Mouse (Mus musculus): ENCODE measurements around the gene Rapgef3.

Rapgef3 gene

GRCm38 (mm10) chr15:97773108-97773507 is 5.3 kb upstream of the Rapgef3 start:
- in situ Hi-C loops (cut with MboI, MseI): no loop called here

GRCm38 (mm10) chr15:97770280-97770679 is 2.5 kb upstream of the Rapgef3 start:
- in situ Hi-C loops (cut with MboI, MseI): no loop called here

DNA sequence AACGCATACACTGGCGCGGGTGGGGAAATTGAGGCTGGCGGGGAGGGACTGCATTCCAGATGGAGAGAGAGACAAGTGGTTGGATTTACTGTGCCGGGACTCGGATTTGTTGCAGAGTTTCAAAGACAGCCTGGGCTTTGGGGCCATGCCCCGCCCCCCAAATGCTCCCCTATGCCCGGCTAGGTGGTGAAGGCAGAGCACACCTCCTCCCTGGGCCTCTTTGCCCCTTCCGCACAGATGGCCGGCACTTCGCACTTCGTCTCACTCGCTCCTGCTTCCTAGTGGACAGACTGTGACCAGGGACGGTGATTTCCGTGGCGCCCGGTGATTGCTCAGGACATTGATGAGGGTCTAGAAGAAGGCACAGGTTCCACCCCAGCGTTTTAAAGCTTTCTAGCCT is 420 bp upstream of the Rapgef3 start:
- in situ Hi-C loops (cut with MboI, MseI): no loop called here

- in situ Hi-C loops (cut with MboI, MseI): no loop called here
Measured at GRCm38 (mm10) chr15:97766594-97767279, 1.0 kb downstream of the Rapgef3 start.

DNA sequence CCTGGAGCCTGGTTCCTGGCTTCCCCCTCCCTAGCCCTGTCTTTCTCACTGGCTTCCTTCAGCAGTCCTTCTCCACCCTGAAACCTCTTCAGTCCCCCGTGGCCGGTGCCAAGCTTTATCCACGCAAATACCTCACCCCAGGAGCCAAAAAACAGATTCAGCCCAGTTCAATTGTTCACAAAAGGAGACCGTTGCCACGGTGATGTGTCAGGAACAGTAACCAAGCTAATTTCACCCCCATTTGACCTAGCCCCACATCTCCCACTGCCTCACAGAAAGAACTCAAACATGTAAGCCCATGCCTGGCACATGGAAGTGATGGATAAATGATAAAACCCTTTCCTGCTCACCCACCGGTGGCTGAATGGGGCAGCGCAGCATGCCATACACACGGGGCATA is 1.6 kb downstream of the Rapgef3 start:
- in situ Hi-C loops (cut with MboI, MseI): no loop called here

GRCm38 (mm10) chr15:97765090-97765794 is 2.5 kb downstream of the Rapgef3 start:
- in situ Hi-C loops (cut with MboI, MseI): no loop called here

DNA sequence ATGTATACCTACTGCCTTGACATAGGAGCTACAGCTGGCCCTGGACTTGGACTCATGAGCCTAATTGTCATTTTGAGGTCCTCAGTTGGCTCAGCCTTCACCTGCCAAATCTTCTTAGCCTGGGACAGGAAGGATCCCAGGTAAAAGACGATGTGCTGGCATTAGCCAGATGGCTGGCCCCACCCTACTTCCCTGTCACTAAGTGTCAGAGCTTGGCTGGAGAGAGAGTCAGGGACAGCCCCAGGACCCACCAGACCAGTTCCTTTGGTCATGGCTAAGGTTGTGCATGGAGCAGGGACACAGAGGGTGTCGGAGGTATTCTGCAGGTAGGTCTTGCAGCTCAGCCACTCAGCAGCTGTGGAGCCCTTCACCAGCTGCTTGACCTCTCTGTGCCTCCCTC is 3.2 kb downstream of the Rapgef3 start:
- in situ Hi-C loops (cut with MboI, MseI): no loop called here

DNA sequence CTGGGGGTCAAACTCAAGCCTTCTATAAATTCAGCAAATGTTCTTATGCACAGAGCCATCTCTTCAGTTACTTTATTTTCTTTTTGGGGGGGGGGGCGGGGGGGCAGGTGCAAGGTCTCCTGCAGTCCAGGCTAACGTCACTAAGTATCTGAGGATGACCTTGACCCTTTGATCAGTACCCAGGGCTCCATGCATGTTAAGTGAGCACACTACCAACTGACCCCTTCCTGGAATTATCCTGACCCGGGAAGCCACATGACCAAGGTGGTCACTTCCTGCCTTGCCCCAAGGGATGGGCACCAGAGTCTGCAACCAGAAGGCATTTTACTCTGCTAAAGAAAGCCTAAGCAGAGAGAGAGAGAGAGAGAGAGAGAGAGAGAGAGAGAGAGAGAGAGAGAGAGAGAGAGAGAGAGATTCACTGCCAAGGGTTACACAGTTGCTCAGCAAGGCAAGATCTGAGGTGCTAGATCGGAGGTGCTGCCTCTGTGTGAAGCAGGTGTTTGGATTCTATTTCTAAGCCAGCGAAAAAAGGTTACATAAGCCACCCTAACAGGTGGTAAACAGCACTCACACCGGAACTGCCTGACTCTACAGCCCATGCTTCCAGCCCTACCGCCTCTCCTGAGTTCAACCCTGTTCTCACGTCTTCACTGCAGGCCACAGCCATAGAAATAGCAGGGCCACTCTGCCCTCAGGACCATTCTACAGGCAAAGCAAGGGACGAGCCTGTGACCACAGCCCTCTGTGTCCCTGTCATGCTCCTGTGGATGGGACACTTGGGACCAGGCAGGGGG is 4.3 kb downstream of the Rapgef3 start:
- in situ Hi-C loops (cut with MboI, MseI): no loop called here

DNA sequence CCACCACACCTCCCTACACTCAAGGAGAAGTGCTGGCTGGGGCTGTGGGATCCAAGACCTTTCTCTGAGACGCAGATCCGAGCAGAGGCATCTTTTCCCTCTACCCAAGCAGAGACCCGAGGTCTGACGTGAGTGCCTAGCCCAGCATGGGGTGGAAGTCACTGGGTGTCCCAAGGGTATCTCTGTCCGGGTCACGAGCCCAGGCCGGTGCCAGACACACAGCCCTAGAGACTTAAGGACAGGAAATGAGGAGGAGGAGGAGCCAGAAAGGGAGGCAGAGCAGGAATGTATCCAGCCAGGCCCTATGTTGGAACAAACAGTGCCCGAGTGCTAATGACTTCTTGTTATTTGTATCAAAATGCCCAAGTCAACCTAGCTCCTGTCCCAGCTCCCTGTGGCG is 5.0 kb downstream of the Rapgef3 start:
- in situ Hi-C loops (cut with MboI, MseI): no loop called here

GRCm38 (mm10) chr15:97761438-97761837 is 6.3 kb downstream of the Rapgef3 start:
- in situ Hi-C loops (cut with MboI, MseI): no loop called here

- in situ Hi-C loops (cut with MboI, MseI): no loop called here
Measured at GRCm38 (mm10) chr15:97760952-97761351, 6.8 kb downstream of the Rapgef3 start.

DNA sequence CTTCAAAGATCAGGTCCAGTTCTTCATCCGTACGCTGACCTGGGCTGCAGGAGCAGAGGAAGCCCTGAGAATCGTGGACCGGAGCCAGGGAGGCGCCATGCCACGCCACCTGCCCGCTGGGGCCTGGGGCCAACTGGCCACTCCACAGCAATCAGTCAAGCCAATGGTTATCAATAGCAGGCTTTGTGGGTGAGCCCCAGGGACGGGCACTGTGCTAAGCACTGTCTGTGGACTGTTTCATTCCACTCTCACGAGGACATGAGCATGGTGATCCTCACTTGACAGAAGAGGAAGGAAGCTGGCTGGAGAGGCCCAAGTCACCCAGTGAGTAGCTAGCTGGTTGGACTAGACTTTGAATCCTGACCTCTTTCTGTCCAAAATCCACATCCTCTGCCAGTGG is 7.8 kb downstream of the Rapgef3 start:
- in situ Hi-C loops (cut with MboI, MseI): no loop called here

- in situ Hi-C loops (cut with MboI, MseI): loop anchor here (5.0 to 10.0 kb wide), 2 partner anchors 43 to 421 kb away; no protein-coding TSS in a partner anchor
Measured at GRCm38 (mm10) chr15:97755361-97755760, 12.4 kb downstream of the Rapgef3 start.

DNA sequence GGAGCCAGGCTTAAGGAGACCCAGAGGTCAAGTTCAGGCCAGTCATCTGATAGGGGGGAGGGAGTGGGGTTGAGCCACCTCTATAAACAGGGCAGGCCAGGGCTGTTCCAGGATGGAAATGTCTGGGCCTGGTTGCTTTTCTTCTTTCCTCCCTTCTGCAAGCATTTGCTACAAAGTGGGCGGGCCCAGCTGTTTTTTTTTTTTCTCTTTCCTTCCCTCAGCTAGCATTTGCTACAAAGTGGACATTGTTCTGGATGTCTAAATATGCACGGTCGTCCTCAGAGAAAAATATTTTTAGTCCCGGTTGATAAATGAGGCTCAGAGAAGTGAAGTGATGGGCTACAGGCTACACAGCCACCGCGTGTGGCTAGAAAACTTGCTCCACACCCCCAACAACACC is 13.3 kb downstream of the Rapgef3 start:
- in situ Hi-C loops (cut with MboI, MseI): loop anchor here (10.0 kb wide), 1 partner anchor 420 kb away; no protein-coding TSS in a partner anchor

DNA sequence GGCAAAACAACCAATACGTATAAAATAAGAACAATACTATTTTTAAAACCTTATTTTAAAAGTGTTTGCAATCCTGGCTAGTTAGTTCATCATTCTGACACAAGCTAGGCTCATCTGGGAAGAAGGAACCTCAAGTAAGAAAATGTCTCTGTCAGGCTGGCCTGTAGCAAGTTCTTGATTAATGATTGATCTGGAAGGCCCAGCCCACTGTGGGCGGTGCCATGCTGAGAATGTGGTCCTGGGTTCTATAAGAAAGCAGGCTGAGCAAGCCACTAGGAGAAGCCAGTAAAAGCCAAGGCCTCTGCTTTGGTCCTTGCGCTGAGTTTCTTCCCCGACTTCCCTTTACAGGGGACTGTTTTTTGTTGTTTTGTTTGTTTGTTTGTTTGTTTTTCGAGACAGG is 15.3 kb downstream of the Rapgef3 start:
- in situ Hi-C loops (cut with MboI, MseI): loop anchor here (10.0 kb wide), 1 partner anchor 418 kb away; no protein-coding TSS in a partner anchor

DNA sequence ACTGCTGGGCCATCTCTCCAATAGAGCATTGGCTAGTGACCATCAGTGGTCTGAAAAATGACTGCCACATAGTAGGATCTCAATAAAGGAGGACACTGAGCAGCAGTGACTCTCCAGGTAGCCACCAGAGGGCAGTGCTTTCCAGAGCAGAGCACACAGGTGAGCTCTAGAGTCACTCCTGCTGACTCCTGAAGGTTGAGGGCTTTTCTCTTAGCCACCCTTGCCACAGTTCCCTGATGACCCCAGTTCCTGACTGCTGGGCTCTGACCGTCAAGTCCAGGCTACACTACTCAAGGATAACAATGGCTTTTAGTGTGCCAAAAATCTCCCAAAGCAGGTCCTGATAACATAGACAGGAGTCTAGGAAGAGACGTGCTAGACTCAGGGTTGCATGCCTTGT is 16.1 kb downstream of the Rapgef3 start:
- in situ Hi-C loops (cut with MboI, MseI): loop anchor here (10.0 kb wide), 1 partner anchor 417 kb away; no protein-coding TSS in a partner anchor

- in situ Hi-C loops (cut with MboI, MseI): loop anchor here (10.0 kb wide), 1 partner anchor 416 kb away; no protein-coding TSS in a partner anchor
Measured at GRCm38 (mm10) chr15:97750697-97751096, 17.1 kb downstream of the Rapgef3 start.

GRCm38 (mm10) chr15:97749841-97750240 is 17.9 kb downstream of the Rapgef3 start:
- in situ Hi-C loops (cut with MboI, MseI): loop anchor here (10.0 kb wide), 1 partner anchor 415 kb away; no protein-coding TSS in a partner anchor

DNA sequence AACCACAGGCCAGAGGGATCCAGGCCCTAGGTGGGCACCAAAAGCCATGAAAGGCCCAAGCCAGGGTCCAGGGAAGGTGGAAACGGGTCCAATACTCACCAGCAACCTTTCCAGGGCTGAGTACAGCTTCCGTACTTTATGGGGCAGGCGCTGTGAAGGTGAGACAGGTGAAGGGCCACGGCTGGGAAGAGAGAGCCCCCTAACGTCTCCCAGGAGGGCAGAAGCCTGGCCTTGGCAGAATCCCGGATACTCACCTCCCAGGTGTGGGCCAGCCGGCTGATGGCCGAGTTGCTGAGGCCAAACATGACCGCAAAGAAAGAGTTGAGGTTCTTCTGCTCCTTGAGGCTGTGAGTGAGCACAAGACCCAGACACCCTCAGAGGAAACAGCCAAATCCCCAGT is 18.4 kb downstream of the Rapgef3 start:
- in situ Hi-C loops (cut with MboI, MseI): no loop called here

- in situ Hi-C loops (cut with MboI, MseI): no loop called here
Measured at GRCm38 (mm10) chr15:97748964-97749363, 18.8 kb downstream of the Rapgef3 start.

GRCm38 (mm10) chr15:97748309-97748708 is 19.5 kb downstream of the Rapgef3 start:
- in situ Hi-C loops (cut with MboI, MseI): no loop called here

- in situ Hi-C loops (cut with MboI, MseI): no loop called here
Measured at GRCm38 (mm10) chr15:97747486-97747885, 20.3 kb downstream of the Rapgef3 start.

Measured in T-helper 1 cell (primary cell).